Mouse (Mus musculus) embryonic fibroblast, embryonic 13.5 days (primary cell): Measurements from ENCODE around the gene Sstr4. TPM values are rescaled to one million over a fixed set of nuclear protein-coding genes. Genes with fewer than 3 reads are reported as not detected.

Experiments used
- H3K27ac ChIP-seq: 2 replicates; pipeline ENCODE4 v1.5.1; 2012; ENCODE audit warnings: low read length, control low read depth, inconsistent platforms; ENCODE audit not compliant: insufficient read depth
- H3K4me1 ChIP-seq: 2 replicates; pipeline ENCODE4 v1.6.1; 2011; ENCODE audit warnings: low read length; ENCODE audit not compliant: control insufficient read depth, insufficient read depth
- H3K4me3 ChIP-seq: 2 replicates; pipeline ENCODE4 v1.5.1; 2011; ENCODE audit warnings: mild to moderate bottlenecking, control low read depth, low read length; ENCODE audit not compliant: insufficient read depth
- CTCF ChIP-seq: IDR thresholded peaks from 2 replicates; pipeline ENCODE4 v1.5.1; 2011; ENCODE audit warnings: mild to moderate bottlenecking, control low read depth, low read length, moderate library complexity, borderline replicate concordance; ENCODE audit not compliant: insufficient read depth
- POLR2A ChIP-seq: IDR thresholded peaks from 2 replicates; pipeline ENCODE4 v1.6.1; 2011; ENCODE audit warnings: low read depth, mild to moderate bottlenecking, control low read depth, low read length, moderate library complexity
- polyA plus RNA-seq: library from polyadenylated mRNA; stranded (reverse); fragments of >200 nt; gene quantifications from 2 replicates; pipeline ENCODE4 v1.2.4, GENCODE M21; 2011; ENCODE audit warnings: low read depth; ENCODE audit not compliant: missing spikeins, insufficient read length

The Sstr4 gene
- polyA plus RNA-seq, 1 experiment, result 0.84 TPM

- no peak within 1 kb of the TSS for H3K4me3 ChIP-seq
- H3K27ac ChIP-seq, result no peak within 1 kb of the TSS
Measured at GRCm38 (mm10) chr2:148443249-148443958, 48.3 kb downstream of the Sstr4 start, which contains the start of gene Cd93. TSS of gene Cd93 (minus strand) at chr2:148443563.

GRCm38 (mm10) chr2:148444472-148444871 is 49.3 kb downstream of the Sstr4 start:
- TF ChIP-seq POLR2A (no peak), CTCF (no peak)
- H3K4me1 ChIP-seq, result peaks cover 13% of the 10 kb centered on the region
- no peak overlapping the region for H3K4me3 ChIP-seq

More at GRCm38 (mm10) chr2:148443249-148443958, 48.3 kb downstream of the Sstr4 start, which contains the start of gene Cd93:
- H3K4me1 ChIP-seq, result peaks cover 17% of the 10 kb centered on the region
- no peak for TF ChIP-seq CTCF

GRCm38 (mm10) chr2:148445616-148446015 is 50.5 kb downstream of the Sstr4 start:
- Histone ChIP-seq H3K27ac (no peak overlapping the region), H3K4me3 (no peak overlapping the region), H3K4me1 (peaks cover 11% of the 10 kb centered on the region)
- TF ChIP-seq CTCF (no peak), POLR2A (no peak)

More at GRCm38 (mm10) chr2:148444472-148444871, 49.3 kb downstream of the Sstr4 start:
- no peak overlapping the region for H3K27ac ChIP-seq

Other genes with a start within 250 kb of the Sstr4 start
- 66.5 and 77.2 TPM in 2 replicates for gene Thbd, start 12.8 kb downstream of the Sstr4 start, polyA plus RNA-seq
- 0.50 and 1.1 TPM in 2 replicates for gene Cd93, start 48.2 kb downstream of the Sstr4 start, polyA plus RNA-seq